Mouse (Mus musculus) hindbrain, embryonic 12.5 days (tissue): Measurements from ENCODE around the gene Gm826. TPM values are rescaled to one million over a fixed set of nuclear protein-coding genes. Genes with fewer than 3 reads are reported as not detected.

Source experiments
- ATAC-seq: fragments of 200-750 bp; cut with Nextera tagmentation; 2 replicates; pipeline ENCODE4 v1.8.0; 2017; ENCODE audit warnings: moderate TSS enrichment; ENCODE audit not compliant: low FRiP score
- H3K27ac ChIP-seq: fragments of 300-500 bp; sonication (generic); 2 replicates; pipeline ENCODE4 v1.5.1; 2016; ENCODE audit warnings: mild to moderate bottlenecking
- H3K27me3 ChIP-seq: fragments of 300-500 bp; sonication (generic); 2 replicates; pipeline ENCODE4 v1.6.1; 2016; ENCODE audit warnings: mild to moderate bottlenecking
- H3K36me3 ChIP-seq: fragments of 300-500 bp; sonication (generic); 2 replicates; pipeline ENCODE4 v1.6.1; 2016; ENCODE audit warnings: mild to moderate bottlenecking
- H3K4me1 ChIP-seq: fragments of 300-500 bp; sonication (generic); 2 replicates; pipeline ENCODE4 v1.6.1; 2016
- H3K4me2 ChIP-seq: fragments of 300-500 bp; sonication (generic); replicated peaks from 2 replicates; pipeline ENCODE4 v1.6.1; 2016; ENCODE audit warnings: mild to moderate bottlenecking
- H3K4me3 ChIP-seq: fragments of 300-500 bp; sonication (generic); 2 replicates; pipeline ENCODE4 v1.5.1; 2016; ENCODE audit warnings: mild to moderate bottlenecking
- H3K9ac ChIP-seq: fragments of 300-500 bp; sonication (generic); 2 replicates; pipeline ENCODE4 v1.6.1; 2016; ENCODE audit warnings: mild to moderate bottlenecking, moderate library complexity
- H3K9me3 ChIP-seq: fragments of 300-500 bp; sonication (generic); replicated peaks from 2 replicates; pipeline ENCODE4 v1.6.1; 2016; ENCODE audit warnings: mild to moderate bottlenecking
- WGBS: fragments of 180-500 bp; shearing (Covaris S2); methylation state at CpG from one replicate; pipeline ENCODE4 v1.1.7; 2016; 5-methylcytosine and 5-hydroxymethylcytosine counted together
- polyA plus RNA-seq: library from polyadenylated mRNA; unstranded; fragments of >200 nt; fragmentation: Nextera tagmentation; extraction: Ambion mirVana; gene quantifications from 2 replicates; pipeline ENCODE4 v1.2.1, GENCODE M21; 2016

The Gm826 gene
- polyA plus RNA-seq, 1 experiment from 2014 or later, result not detected

DNA sequence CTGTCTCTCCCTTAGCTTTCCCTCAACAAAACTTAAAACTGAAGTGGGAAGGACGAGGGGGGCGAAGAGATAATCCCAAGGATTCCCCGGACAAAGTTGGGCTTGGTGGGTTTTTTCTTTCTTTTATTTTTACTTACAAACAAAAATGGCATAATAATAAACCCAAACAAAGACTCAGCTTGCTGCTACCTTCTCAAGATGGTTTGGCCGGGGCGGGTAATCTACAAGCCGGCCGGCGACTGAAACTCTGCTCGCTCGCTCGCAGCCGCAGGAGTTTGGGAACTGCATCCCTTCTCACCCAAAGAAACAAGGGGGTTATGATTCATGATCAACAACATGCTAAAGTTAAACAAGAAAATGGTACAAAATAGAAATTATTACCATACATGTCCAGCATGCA is 30.7 kb upstream of the Gm826 start:
- Histone ChIP-seq H3K4me3 (peak overlapping the region; percentile 58), H3K27ac (no peak overlapping the region), H3K9me3 (no peaks in the 10 kb centered on the region), H3K4me1 (peaks cover 43% of the 10 kb centered on the region), H3K36me3 (no peaks in the 10 kb centered on the region), H3K9ac (no peak overlapping the region), H3K4me2 (peak overlapping the region; percentile 96), H3K27me3 (peaks cover 73% of the 10 kb centered on the region)
- WGBS, result 2% methylated on average over 12 of the region's 12 CpGs
- ATAC-seq, result no peak

DNA sequence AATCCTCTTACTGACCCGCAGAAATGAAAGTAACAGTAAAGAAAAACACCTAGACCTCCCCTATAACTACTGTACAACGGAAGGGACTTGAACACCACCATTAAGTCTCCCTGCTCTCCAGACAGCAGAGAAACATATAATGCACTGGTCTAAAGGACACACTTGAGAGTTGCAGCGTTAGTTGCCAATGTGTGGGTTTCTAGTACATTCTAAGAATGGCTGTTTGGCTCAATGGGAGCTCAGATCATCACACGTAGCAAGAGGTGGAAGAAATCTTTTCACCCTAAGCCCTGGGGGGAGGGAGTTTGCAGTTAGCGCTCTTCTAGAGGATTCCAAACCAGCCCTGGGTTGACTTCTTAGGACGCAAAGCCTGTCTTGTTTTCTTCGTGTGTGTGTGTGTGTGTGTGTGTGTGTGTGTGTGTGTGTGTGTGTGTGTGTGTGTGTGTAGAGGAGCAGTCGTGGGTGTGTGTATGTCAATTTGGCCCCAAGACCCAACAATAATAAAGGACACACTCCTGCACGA is 30.2 kb upstream of the Gm826 start:
- no peaks in the 10 kb centered on the region for H3K9me3 ChIP-seq
- H3K9ac ChIP-seq, result no peak overlapping the region
- WGBS, result 1% methylated on average over 9 of the region's 9 CpGs
- no peaks in the 10 kb centered on the region for H3K36me3 ChIP-seq
- ATAC-seq, result no peak
- peak overlapping the region; percentile 58 for H3K4me3 ChIP-seq
- H3K4me1 ChIP-seq, result peaks cover 38% of the 10 kb centered on the region
- no peak overlapping the region for H3K27ac ChIP-seq
- peak overlapping the region; percentile 96 for H3K4me2 ChIP-seq
- peaks cover 73% of the 10 kb centered on the region for H3K27me3 ChIP-seq

DNA sequence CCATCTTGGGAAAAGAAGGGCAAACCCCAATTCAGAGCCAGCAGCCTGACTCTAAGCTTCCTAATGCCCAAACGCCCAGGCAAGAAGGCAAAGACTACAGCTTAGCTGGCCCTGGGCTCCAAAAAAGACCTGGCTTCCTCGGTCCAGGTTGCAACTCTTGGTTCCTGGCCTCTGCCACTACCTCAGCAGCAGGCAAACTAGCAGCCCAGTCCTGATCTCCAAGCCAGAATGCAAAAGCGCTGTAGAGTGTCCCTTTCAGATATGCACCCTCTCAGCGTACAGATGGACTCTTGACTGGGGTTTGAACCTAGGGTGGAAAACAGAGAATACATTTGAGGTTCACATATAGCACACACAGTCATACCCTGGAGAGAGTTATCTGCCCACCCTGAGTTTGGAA is 29.2 kb upstream of the Gm826 start:
- peaks cover 37% of the 10 kb centered on the region for H3K4me1 ChIP-seq
- H3K4me3 ChIP-seq, result no peak overlapping the region

DNA sequence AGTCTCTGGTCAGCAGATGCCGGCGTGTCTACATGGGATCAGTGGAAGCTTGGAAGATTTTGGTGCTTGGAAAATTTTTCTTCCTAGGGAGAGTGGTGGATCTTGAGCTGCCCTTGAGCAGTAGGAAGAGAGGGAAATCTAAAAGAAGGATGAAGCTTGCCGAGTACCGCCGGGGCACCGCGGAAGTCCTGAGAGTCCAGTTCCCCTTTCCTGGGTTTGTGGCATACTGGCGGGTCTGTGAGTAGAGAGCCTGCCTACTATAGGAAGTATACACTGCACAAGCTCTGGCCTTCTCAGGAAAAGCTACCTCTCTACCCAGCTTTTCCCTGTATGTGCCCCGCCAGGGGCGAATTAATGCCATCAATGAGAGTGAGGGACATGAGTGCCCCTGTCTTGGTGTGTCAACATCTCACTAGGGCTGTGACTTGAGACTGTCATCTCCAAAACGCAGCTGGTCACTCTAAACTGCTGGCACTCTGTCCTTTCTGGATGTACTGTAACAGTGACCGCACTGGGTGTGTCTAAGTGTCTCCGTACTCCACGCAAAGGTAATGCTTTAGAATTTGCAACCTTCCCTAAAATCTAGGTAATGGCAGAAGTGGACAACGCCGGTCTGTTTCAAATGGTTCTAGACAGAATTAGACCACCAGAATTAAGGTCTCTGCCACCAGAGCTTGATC is 27.6 kb upstream of the Gm826 start:
- peaks cover 43% of the 10 kb centered on the region for H3K4me1 ChIP-seq
- no peak for ATAC-seq
- H3K36me3 ChIP-seq, result no peaks in the 10 kb centered on the region
- 6% methylated on average over 16 of the region's 16 CpGs for WGBS
- H3K4me2 ChIP-seq, result no peak overlapping the region
- no peak overlapping the region for H3K27ac ChIP-seq
- H3K27me3 ChIP-seq, result peaks cover 82% of the 10 kb centered on the region
- no peak overlapping the region for H3K4me3 ChIP-seq
- H3K9ac ChIP-seq, result no peak overlapping the region
- H3K9me3 ChIP-seq, result no peaks in the 10 kb centered on the region

More for the DNA sequence above, 29.2 kb upstream of the Gm826 start:
- no peak overlapping the region for H3K9ac ChIP-seq
- H3K36me3 ChIP-seq, result no peaks in the 10 kb centered on the region
- no peak for ATAC-seq
- no peak overlapping the region for H3K4me2 ChIP-seq
- H3K9me3 ChIP-seq, result no peaks in the 10 kb centered on the region
- H3K27me3 ChIP-seq, result peaks cover 73% of the 10 kb centered on the region
- WGBS, result 10% methylated on average over 4 of the region's 4 CpGs
- H3K27ac ChIP-seq, result no peak overlapping the region

DNA sequence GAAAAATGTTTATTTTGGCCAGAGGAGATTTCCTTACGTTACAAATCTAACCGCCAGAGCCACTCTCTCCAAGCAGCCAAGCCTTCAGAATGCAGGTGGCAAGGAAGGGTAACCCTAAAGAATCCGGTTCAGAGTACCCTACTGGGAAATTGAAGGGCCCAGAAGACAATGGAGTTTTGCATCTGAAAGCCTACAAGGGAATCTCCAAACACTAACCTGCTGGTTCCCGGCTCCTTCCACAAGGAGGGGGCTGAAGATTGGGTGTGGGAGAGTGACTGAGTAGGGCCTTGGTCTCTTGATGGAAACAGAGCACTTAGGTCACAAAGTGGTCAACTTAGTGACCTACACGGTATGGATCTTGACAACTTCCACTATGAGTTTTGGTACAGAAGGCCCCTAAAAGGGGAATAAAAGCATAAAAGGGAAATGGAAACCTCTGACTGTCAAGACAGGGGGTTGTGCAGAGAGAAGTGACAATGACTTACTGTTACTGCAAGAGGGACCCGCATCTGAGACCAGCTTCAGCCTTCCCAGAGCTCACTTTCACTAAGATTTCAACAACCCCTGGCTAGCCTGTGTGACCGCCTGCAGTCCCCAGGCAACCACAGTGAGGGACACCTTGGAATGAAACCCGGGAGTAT is 26.4 kb upstream of the Gm826 start:
- 8% methylated on average over 8 of the region's 8 CpGs for WGBS
- Histone ChIP-seq H3K4me3 (no peak overlapping the region), H3K4me1 (peaks cover 31% of the 10 kb centered on the region), H3K36me3 (no peaks in the 10 kb centered on the region), H3K9ac (no peak overlapping the region), H3K27ac (no peak overlapping the region), H3K27me3 (peaks cover 71% of the 10 kb centered on the region), H3K9me3 (no peaks in the 10 kb centered on the region), H3K4me2 (no peak overlapping the region)
- no peak for ATAC-seq

DNA sequence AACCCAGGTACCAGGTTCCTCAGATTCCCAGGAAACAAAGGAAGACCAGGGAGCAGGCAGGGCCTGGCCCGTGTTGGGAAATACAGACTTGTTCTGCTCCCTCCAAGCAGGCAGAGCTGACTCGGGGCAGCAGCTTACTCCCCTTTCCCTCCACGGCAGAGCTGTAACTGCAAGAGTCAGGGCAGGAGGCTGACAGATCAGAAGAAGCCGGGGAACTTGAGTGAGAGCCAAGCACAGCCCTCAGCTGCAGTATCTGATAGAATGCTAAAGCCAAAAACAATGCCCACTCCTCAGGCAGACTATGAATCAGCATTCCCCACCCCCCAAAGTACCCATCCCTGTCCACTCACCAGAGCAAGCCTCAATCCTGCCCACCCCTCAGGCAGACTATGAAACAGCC is 24.9 kb upstream of the Gm826 start:
- Histone ChIP-seq H3K4me1 (peaks cover 19% of the 10 kb centered on the region), H3K27me3 (peaks cover 66% of the 10 kb centered on the region), H3K36me3 (no peaks in the 10 kb centered on the region), H3K4me3 (no peak overlapping the region), H3K4me2 (no peak overlapping the region), H3K9me3 (no peaks in the 10 kb centered on the region), H3K27ac (no peak overlapping the region), H3K9ac (no peak overlapping the region)
- 0 out of 2 replicates have a peak, but pooled peaks have one; percentile 13 for ATAC-seq
- 4% methylated on average over 4 of the region's 4 CpGs for WGBS

DNA sequence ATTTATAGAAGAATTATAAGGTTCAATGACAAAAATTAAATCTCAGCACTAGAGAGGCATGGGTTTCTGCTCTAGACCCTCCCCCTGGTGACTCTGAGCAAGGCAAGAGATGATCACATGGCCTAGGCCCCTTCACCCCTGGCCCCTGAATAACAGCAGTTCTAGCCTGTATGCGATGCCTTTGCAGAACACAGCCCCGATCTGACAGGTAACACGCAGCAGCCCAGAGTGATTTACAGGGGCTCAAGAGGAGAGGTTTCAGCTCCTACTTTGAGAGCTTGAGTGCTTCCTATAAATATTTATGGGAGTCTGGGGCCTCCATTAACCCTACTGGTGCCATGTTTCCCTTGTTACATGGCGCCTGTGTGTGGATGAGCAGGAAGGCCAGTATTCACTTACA is 23.5 kb upstream of the Gm826 start:
- no peaks in the 10 kb centered on the region for H3K36me3 ChIP-seq
- H3K9me3 ChIP-seq, result no peaks in the 10 kb centered on the region
- no peak overlapping the region for H3K27ac ChIP-seq
- no peak overlapping the region for H3K4me3 ChIP-seq
- ATAC-seq, result 0 out of 2 replicates have a peak, but pooled peaks have one; percentile 32
- no peak overlapping the region for H3K9ac ChIP-seq
- WGBS, result 54% methylated on average over 4 of the region's 4 CpGs
- H3K4me2 ChIP-seq, result no peak overlapping the region
- H3K4me1 ChIP-seq, result peaks cover 19% of the 10 kb centered on the region
- H3K27me3 ChIP-seq, result peaks cover 57% of the 10 kb centered on the region

DNA sequence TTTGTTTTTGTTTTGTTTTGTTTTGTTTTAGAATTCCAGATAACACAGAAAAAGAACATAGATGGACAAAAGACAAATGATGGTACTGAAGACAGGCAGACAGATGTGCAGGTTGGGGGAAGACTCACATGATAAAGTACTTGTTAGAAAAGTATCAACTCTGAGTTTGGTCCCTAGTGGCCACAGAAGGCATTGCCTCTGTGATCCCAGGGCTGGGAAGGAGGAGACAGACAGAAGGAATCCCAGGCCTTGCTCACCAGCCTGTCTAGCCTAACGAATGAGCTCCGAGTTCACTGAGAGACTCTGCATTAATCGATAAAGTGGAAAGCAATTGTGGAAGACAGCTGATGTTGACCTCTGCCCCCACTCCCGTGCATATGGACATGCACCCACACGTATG is 22.2 kb upstream of the Gm826 start:
- no peak overlapping the region for H3K9ac ChIP-seq
- 51% methylated on average over 5 of the region's 5 CpGs for WGBS
- H3K27me3 ChIP-seq, result peaks cover 44% of the 10 kb centered on the region
- H3K4me1 ChIP-seq, result peaks cover 23% of the 10 kb centered on the region
- H3K36me3 ChIP-seq, result no peaks in the 10 kb centered on the region
- no peak overlapping the region for H3K27ac ChIP-seq
- H3K4me2 ChIP-seq, result no peak overlapping the region
- no peak for ATAC-seq
- H3K9me3 ChIP-seq, result no peaks in the 10 kb centered on the region
- H3K4me3 ChIP-seq, result no peak overlapping the region

DNA sequence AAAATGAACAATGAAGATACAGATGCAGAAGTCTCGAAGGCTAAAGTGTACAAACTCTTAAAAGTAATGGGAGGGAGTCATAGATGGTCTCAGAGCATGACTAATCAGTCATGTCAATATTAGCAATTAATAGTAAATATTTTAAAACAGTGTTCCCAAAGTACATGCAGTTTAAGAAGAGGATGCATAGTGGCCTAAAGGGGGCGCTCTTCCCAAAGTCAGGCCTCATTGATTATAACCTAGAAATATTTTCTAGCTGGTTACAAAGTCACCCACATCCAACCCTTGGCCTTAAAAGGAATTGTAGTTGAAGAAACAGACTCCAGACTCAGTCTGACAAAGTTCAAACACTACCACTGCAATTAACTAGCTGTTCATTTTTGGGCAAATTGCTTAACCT is 20.4 kb upstream of the Gm826 start:
- Histone ChIP-seq H3K27ac (no peak overlapping the region), H3K4me3 (no peak overlapping the region), H3K9ac (no peak overlapping the region), H3K27me3 (peaks cover 26% of the 10 kb centered on the region), H3K4me2 (no peak overlapping the region), H3K36me3 (no peaks in the 10 kb centered on the region), H3K9me3 (no peaks in the 10 kb centered on the region), H3K4me1 (peaks cover 20% of the 10 kb centered on the region)
- no peak for ATAC-seq
- WGBS, result 61% methylated on average over 2 of the region's 2 CpGs

DNA sequence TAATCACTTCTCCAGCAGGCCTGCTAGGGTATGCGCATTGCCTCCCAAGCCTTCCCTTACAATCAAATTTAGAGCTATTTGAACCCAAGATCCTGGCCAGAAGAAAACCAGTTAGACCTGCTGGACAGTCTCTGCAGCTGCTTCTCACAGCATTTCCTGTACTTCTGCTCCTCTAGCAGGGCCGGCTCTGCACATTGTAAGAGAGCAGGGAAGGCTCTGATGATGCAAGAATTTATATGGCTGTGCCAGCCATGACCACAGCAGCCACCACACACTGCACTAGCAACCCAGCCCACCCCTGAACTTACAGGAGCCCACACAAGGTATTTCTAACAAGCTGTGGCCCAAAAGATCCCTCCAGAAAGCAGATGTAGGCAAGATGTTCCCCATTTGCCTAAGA is 19.6 kb upstream of the Gm826 start:
- Histone ChIP-seq H3K4me3 (no peak overlapping the region), H3K27me3 (peaks cover 19% of the 10 kb centered on the region), H3K4me2 (no peak overlapping the region), H3K36me3 (no peaks in the 10 kb centered on the region), H3K4me1 (peaks cover 18% of the 10 kb centered on the region), H3K9ac (no peak overlapping the region), H3K27ac (no peak overlapping the region), H3K9me3 (no peaks in the 10 kb centered on the region)
- ATAC-seq, result no peak
- WGBS, result 73% methylated on average over 2 of the region's 2 CpGs

DNA sequence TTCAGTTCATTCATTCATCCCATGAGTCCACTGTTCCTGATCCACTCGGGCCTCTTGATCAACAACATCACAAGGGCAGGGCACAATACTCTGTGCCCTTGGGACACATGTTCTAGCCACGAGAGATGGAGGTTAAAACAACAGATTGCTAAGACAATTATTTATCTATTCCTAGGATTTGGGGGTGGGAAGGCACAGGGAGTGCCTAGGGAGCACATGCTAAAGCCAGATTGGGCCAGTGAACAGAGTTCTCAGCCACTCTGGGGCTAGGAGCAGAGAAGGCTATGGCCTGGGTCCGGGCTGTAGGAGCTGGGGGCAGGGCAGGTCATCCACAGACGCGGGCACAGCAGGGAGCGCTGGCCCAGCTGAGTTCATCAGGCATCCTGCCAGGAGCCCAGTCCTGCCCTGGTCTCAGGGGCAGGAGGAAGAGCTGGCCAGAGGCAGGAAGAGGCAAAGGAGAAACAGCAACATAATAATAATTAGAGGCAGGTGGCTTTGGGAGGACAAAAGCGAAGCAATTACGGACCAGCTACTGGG is 17.1 kb upstream of the Gm826 start:
- H3K27me3 ChIP-seq, result peaks cover 2% of the 10 kb centered on the region; the same call in 1 of the 2 replicates
- no peaks in the 10 kb centered on the region for H3K9me3 ChIP-seq
- no peaks in the 10 kb centered on the region for H3K36me3 ChIP-seq
- ATAC-seq, result no peak
- H3K4me2 ChIP-seq, result no peak overlapping the region
- H3K4me1 ChIP-seq, result peaks cover 10% of the 10 kb centered on the region
- H3K9ac ChIP-seq, result no peak overlapping the region
- no peak overlapping the region for H3K4me3 ChIP-seq
- H3K27ac ChIP-seq, result no peak overlapping the region
- WGBS, result 20% methylated on average over 8 of the region's 8 CpGs

DNA sequence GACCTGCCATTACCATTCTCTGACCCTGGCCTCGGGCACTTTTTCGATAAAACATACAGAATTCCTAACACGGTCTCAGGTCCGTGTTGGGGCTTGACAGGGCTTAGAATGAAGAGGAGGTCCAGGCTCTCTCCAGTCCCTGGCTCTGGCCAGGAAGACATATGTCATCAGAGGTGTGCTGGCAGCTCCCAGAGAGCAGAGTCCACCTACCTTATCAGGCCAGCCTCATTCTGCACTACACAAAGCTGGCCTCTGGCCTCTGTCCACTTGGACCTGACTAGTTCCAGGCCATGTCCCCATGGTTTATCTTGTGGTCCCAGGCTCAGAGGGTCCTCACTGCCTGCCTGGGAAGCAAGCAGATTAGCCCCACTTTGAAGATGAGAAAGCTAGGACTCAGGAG is 15.6 kb upstream of the Gm826 start:
- Histone ChIP-seq H3K27ac (no peak overlapping the region), H3K9me3 (no peaks in the 10 kb centered on the region), H3K4me1 (peaks cover 10% of the 10 kb centered on the region), H3K4me3 (no peak overlapping the region), H3K4me2 (no peak overlapping the region), H3K36me3 (no peaks in the 10 kb centered on the region), H3K27me3 (peaks cover 6% of the 10 kb centered on the region), H3K9ac (no peak overlapping the region)
- WGBS, result 80% methylated on average over 4 of the region's 4 CpGs
- ATAC-seq, result no peak
